Mouse (Mus musculus): ENCODE measurements at regions not wholly inside any gene's neighbourhood (a gene's known extent, or its start where the extent isn't known, plus 50 kb on each side); places are given as distances from the start of the nearest gene placed in this dataset.
A peak's percentile ranks its signal among the peaks of the same experiment; 100 is the strongest.

DNA sequence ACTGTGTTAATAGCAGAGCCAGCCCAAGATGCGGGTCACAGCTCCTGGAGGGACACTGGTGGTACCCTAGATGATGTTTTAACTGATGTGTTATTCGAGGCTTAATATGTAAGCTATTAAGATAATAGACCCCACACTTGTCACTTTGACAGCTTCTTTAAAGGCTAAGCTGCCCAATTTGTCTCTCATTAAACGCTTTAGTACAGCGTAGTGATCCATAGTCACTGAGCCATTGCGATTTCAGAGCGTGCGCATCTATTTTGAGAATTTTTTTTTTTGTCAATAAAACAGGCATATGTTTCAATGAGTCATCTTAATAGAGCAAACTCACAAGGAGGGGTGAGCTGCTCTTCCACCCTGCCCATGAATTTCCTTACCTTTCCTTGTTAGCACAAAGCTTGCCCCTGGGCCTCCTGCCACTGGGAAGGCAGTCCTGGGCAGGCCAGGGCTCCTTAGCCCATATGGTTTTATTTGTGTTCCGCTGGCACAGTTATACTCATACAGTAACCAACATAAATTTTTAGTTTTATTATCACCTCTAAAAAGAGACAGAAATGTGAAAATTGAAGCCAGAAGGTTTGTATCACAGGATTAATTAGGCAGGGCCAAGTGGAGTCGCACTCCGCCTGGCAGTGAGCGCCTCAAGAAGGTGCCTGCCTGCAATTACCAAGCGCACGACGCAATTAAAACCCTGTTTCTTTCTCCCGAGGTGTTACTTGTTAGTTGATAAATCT, 294.3 kb downstream of the Etv1 start:
- no peak for DNase-seq (ENCODE audit: low read depth, low spot score)

DNA sequence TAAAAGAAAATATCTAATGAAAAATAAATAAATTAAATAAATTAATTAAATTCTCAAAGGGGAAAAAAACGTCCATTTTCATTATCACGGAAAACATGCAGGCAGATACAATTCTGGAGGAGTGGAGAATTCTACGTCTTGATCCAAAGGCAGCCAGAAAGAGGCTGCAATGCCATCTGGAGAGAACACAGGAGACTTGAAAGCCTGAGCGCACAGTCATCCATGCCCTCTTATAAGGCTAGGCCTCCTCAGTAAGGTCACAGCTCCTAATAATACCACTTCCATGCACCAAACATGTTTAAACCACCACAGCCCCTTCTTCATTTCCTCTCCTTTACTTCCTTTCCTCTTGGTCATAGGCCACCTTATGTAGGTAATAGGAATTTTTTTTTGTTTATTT, 307.1 kb downstream of the Etv1 start:
- no peak for DNase-seq (ENCODE audit: low read depth, low spot score)

DNA sequence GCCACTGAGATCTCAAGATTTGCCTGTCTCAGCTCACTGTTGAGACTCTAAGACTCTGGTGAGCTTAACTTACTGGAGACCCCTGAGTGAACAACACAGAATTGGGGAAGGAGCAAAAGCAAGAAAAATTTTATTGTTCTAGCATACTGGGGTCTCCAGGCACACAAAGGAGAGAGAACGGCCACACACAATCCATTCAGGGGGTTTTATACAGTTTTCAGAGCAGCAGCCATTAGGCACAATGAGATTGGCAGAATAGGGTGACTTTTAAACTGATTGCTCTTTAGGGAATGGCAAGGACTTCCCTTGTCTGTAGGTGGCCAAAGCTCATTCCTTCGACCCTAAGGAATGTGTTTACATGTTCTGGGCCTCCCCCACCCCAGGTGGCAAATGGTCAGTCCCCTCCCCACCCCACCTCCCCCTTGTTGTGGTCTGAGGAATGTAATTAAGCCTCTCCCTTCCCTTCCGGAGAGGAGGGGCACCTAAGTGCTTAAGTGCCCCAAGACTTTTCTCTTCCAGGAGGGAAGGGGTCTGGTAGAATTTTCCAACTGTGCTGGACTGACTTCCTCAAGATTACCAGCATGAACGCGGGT, 315.6 kb downstream of the Etv1 start:
- no peak for DNase-seq (ENCODE audit: low read depth, low spot score)

DNA sequence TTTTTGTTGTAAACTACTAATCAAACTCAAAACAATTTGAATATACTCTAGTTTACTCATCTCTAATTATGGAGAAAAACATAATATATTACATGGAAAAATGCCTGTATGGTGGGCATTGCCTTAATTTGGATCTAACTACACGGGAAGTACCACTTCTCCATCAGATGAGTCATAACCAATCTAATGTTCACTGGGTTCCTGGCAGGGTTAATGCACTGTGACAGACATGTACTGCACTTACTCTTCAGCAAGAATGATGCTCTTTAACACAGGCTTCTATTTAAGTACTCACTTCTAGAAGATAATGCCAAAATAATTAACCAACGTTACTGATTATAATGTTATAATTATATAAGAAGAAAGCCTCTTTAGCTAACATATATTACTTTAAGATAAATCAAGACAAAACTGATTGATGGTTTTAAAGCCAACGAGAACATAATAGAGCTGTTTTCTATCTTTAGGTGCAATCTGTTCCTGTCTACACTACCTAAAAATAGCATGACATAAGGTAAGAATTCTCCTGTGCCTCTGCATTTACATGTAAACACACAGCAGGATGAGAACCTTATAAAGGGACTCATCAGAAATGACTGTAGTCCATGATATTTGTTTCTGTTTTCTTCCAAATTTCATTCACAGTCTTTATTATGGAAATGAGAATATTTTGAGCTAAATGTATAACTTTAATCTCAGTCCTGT, 344.4 kb downstream of the Etv1 start:
- DNase-seq (ENCODE audit: low read depth, low spot score) = no peak

DNA sequence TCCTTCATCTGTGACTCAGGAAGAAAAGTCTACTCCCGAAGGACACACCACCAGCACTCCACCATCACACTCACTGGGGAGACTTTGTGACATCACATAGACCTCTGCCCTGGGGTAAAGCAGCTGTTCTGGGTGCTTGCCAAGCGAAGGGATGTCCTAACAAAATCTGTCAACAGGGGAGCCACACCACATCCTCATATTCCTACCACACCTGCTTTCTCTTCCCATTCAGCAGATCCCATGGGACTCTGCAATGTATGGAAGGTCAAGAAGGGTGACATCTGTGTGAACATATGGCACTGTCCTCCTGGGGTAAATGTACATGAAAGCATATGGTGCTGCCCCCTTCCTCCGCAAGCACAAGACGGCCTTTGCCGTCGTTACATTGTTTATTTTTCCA, 375.5 kb downstream of the Etv1 start:
- no peak for DNase-seq (ENCODE audit: low read depth, low spot score)

DNA sequence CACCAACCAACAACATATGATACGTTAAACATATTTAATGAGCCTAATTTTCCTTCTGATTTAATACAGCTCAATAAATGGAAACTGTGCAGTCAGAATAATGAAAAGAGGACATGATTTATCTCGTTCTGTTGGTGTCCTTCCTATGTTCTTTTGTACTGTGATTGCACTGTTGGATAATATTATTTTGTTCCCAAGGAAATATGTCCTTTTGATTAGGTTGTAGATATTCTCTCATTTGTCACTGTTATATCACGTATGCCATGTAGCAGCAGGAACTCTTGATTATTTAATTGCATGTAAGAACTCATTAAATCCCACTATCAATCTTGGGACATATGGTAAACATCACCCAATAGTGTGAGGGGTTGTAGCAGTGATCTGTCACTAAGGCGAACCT, 397.8 kb downstream of the Etv1 start:
- no peak for DNase-seq (ENCODE audit: low read depth, low spot score)

DNA sequence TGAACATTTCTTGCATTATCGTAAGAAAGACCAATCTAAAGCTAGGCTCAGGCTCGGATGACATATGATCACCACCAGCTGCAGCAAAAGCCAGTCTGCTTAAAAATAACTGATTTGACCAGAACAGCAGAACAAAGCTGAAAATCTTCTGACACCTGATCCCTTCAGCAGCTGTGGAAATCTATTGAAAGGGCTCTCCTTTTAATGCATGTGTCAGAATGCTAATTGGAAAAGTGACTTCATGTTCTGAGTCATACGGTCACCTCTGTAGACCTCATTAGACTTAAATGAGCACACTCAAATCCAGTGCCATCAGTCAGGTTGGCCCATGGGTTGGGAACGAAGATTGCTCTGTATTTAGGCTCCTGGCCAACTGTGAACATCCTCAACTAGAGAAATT, 444.9 kb downstream of the Etv1 start:
- no peak for DNase-seq (ENCODE audit: low read depth, low spot score)

DNA sequence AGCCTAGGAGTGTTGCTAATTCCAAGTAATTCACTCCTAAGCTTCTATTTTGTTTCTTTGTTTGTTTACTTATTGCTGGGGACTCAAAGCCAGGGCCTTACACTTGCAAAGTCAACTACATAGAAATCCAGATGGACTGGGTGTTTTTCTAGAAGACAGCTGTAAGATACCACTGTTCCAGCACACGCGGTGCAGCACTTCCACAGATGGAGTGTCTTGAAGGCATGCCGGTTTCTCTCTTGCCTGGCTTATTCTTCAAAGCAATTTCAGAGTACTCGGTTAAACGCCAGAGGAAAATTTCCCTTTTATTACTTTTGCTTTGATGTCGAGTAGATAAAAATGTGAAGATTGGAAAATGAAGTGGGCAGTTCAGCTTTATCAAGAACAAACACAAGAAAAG, 477.4 kb downstream of the Etv1 start:
- DNase-seq (ENCODE audit: low read depth, low spot score) = peak; percentile 18

DNA sequence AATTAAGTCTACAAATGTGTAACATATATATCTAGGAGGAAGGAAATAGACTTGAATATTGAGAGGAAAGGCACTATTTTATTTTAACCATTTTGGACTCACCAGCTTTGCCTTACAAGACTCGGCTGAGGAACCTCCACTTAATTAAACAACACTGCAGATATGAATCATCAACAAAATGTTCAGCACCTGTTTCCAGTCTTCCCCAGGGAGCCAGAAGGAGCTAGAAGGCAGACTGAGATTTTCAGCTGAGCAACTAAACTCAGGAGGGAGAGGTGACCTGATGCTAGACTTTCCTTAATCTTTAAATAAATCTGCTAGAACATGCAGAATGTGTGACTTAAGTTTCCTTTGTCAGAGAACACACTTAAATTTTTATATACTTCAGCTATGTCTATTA, 478.4 kb downstream of the Etv1 start:
- DNase-seq (ENCODE audit: low read depth, low spot score) = no peak

DNA sequence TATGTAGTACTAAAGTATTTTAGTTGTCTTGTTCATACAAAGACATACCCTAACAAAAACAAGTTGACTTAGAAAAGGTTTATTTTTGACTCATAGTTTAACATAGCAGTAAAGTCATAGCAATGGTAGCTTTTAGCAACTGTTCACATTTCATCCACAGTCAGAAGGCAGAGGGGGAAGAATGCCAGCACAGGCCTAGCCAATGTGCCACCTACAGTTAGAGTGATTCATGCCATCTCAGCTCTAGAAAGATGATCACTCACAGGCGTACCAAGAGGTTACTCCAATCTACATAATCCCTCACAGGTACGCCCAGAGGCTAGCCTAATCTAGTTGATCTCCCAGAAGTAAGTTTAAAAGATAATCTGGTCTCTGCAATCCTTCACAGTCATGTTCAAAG, 510.5 kb downstream of the Etv1 start:
- DNase-seq (ENCODE audit: low read depth, low spot score) = peak; percentile 38

DNA sequence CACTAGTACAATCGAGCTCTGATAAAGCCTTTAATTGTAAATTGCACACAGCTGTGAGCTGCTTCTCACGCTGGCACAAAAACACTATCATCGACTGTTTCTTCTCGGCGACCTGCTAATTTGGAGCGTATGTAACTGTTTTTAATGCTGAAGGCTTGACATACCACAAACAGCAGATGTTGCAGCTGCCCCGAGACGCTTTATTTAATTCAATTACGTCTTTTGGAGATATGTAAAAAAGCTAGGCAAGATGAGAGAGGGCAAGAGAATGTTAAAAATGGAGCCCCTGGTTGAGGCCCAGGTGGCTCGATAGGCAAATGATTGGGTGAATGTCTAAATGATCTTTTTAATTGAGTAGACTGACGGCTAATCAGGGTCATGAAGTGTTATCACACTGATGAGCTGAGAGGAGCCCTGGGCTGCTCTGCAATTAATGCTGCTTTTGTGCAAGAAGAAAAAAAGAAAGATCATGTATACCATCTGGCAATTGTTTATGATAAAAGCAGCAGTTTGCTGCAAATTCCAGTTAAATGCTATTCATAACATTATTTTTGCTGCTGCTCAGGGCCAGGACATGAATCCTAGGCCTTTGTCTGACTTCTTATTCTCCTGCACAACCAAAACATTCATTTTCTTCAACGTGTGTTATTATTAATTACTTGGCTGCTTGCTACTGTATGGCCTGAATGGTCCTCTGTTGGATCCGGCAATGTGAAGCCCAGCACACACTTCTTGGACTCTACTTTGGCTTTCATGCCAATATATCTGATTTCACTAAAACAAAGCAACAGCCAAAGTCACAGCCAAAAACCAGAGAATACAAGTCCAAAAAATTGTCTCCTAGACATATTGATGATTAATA, 522.4 kb downstream of the Etv1 start:
- DNase-seq (ENCODE audit: low read depth, low spot score) = peak; percentile 13

DNA sequence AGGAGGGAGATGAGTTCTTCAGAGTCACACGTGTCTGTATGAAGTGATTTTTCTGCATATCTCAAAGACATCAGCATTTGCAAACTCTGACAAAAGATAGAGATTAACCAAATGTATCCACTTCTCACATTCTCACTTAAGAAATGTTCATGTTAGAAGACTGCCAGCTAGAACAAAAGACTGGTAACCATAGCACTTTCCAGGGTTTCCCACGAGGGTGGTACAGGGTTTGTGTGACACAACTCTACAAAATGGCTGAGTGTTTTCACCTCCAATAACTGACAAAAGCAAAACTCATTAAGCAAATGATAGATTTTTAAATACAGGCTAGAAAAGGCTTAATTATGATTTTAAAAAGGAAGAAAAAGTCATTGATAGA, 523.0 kb downstream of the Etv1 start:
- no peak for DNase-seq (ENCODE audit: low read depth, low spot score)

DNA sequence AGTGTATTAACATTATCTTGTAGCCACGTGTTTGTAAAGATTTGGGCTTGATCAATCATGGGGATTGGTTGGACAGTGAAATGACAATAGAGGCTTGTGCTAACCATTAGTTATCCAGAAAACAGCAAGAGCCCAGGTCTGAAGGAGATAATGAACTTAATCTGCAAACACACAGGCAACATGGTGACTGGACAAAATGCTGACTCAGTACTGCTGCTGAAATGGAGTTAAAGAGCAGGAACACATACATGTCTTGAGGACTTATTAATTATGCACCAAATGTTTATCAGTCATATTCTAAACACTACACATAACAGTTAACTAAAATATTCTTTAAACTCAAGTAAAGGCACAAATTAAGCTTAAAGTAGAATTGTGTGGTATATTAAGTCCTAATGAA, 528.6 kb downstream of the Etv1 start:
- DNase-seq (ENCODE audit: low read depth, low spot score) = no peak

DNA sequence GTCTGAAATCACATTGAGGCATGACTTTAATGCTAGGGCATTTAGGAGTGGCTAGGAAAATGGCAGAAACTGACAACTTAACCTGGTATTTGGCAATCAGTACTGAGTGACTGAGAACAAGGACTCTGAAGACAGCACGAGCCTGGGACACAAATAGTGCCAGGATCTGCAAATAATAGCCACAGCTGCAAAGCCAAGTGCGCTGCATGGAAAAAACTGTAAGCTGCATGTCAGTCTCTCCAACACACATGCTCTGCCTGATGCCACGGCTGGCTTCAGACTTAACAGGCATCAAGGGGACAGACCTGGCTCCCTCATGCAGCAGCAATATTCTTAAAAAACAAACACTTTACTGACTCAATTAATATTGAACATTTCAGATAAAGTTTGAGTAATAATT, 530.7 kb downstream of the Etv1 start:
- DNase-seq (ENCODE audit: low read depth, low spot score) = no peak

DNA sequence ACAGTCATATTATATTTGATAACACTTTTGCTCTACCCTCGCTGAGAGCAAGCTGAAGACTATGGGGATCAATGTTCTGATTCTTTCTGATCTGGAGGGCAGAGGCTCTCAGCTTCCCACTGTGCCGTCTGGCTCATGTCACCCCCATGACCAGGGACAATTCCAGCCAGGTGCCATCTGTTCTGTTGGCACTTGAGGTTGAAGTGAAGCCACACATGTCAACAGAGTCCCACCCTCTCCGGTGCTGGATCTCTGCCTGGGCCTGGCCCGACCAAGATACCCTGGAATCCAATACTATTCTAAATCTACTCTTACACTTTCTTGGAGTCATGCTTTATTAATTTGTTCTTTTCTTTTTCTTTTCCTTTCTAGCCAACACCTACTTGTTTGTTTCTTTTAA, 538.0 kb downstream of the Etv1 start:
- DNase-seq (ENCODE audit: low read depth, low spot score) = no peak

DNA sequence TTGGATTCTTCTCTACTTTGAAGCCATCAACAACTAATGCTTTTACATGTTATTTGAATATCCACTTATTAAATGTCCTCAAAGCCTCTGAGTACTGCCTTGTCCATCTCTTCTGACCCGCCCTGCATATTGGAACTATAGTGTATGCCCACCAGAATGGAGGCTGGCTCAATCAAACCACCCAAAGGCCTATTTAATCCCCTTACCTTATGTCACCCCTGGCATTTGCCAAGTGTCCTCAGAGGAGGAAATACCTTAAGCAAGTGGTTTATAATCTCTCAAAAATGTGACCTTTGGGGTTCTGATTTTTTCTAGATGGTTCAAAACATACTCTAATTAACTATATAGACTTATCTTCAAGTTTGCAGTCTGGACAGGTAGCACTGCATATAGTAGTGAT, 542.3 kb downstream of the Etv1 start:
- DNase-seq (ENCODE audit: low read depth, low spot score) = no peak

DNA sequence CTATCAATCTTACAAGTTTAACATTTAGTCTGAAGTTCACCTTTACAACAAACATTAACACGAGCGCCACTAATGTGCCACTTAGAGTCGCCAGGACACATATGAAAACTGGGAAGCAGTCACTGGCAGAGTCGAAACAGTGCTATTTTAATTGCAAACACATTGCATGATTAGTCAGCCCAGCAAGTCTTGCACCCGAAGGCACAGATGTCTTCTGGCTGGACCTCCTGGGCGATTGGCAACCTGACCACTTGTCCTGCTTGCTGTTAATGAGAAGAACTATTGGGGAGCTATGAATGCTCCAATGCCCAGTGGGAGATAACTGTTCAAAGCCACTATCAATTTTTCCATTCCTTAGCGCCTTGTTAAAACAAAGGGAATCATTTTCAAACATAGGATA, 547.0 kb downstream of the Etv1 start:
- no peak for DNase-seq (ENCODE audit: low read depth, low spot score)

DNA sequence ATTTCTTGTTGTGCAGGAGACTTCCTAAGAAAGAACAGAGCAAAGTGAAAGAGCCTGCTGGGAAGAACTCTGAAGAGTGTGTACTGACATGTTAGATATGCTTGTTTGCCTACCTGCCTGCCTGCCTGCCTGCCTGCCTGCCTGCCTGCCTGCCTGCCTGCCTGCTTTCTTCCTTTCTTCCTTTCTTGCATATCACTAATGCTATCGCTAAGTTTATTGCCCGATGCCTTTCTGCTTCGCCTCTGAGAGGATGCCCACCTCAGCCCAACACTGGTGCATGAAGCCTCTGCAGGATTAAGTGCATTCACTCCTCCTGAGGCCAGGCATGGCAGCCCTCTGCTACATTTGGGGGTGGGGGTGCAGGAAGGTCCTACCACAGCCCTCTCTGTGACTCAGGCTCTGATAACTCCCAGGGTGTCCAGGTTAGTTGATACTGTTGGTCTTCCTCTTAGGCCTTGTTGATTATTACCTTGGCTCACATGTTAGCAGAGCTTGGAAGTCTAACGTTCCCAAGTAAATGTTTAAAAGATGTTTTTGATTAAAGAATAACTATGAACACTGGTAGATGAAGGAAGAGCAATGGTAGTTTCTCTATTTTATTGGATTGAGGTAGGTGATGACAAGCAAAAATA, 547.6 kb downstream of the Etv1 start:
- DNase-seq (ENCODE audit: low read depth, low spot score) = no peak

DNA sequence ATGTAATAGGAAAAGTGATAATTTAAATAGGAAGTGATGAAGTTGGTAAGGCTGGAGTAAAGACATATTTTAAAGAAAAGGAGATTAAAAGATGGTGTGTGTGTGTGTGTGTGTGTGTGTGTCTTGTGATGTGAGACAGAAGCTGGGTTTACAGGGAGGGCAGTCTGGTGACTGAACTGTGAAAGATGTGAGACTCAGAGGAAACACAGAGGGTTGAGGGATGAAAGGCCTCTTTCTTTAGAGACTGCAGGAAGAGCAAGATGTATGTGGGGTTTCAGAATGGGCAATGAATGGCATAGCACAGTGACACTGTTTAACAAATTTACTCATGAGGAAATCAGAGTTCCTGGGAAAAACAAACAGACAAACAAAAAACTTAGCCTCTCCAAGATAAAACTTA, 549.2 kb downstream of the Etv1 start:
- DNase-seq (ENCODE audit: low read depth, low spot score) = no peak

DNA sequence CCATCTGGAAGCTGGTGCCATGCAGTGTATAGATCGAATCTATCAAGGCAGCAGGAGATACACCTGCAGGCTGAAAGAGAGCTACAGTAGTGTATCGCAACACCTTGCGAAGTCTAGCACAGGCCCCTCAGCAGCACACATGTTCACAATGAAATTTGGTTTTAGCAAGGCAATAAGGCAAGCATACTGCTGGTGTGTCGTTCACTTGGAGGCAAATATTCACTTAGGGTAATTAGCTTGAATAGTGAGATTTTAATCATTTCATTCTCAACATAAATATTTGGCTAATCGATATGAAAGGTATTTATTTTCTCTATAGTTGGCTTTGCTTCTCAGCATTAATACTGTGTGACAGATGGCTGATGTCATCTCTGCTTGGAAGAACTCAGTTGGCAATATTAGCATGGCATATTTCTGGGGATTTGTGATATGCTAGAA, 559.9 kb downstream of the Etv1 start:
- peak; percentile 0 for DNase-seq (ENCODE audit: low read depth, low spot score)

DNA sequence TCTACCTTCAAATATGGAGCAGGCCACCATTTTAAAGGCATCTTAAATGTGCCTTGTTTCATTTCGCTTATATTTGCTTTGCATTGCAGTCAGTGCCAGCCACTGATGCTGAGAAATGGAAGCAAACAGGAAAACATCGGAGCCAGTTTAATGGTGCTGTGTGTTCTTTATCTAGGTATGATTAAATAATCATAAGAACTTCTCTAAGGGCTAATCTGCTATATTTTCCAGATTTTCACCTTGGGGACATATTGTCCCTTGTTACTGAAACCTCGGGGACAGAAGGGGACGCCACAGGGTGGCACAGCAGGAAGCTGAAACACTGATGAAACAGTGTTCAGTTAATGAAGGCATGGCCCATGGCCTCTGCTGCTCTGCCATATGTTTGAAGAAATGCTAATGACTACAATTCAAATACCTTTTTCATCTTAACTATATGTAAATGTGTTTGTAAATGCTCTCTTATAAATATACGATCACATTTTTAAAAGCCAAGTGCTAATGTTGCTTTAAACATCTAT, 562.6 kb downstream of the Etv1 start:
- DNase-seq (ENCODE audit: low read depth, low spot score) = no peak

DNA sequence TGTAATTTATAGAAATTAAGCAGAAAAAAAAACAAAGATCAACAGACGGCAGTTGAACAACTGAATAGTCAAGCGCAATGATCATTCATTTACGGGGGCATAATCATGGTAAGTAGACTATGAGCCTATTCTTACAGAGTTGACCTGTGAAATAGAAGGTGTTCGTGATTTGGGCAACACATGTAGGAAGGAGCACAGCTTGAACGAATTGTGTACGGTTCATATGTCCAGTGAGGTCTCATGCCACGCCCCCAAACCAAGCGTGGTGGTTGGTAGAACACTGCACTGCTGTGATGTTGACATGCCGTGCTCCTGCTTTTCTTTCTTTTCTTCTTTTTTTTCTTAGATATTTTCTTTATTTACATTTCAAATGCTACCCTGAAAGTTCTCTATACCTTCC, 563.1 kb downstream of the Etv1 start:
- DNase-seq (ENCODE audit: low read depth, low spot score) = no peak

Data from telencephalon, adult 2 months (tissue).